Mouse (Mus musculus) stomach, postnatal 0 days (tissue): ENCODE data around the gene Tns4.

ENCODE experiments used
- CTCF ChIP-seq: IDR thresholded peaks from 2 replicates; pipeline ENCODE4 v1.5.1; 2016; ENCODE audit warnings: antibody characterized with exemption, low read depth, mild to moderate bottlenecking, moderate library complexity
- EP300 ChIP-seq: optimal IDR thresholded peaks from 2 replicates; pipeline ENCODE3; 2016; ENCODE audit warnings: antibody characterized with exemption

GRCm38 (mm10) chr11:99118963-99119362, 29.9 kb upstream of the Tns4 start:
- TF ChIP-seq CTCF (no peak), EP300 (no peak)
